Mouse (Mus musculus): ENCODE measurements at regions not wholly inside any gene's neighbourhood (a gene's known extent, or its start where the extent isn't known, plus 50 kb on each side); places are given as distances from the start of the nearest gene placed in this dataset.
A peak's percentile ranks its signal among the peaks of the same experiment; 100 is the strongest.
"Not testable (repeated sequence)": the region's sequence is repeated elsewhere in the genome, so short reads cannot be mapped to it uniquely, and the experiment has no call there.

GRCm38 (mm10) chr5:134046086-134046485 is 53.4 kb upstream of the Castor2 start:
- TF ChIP-seq CTCF (IDR thresholded peaks at IDR 0.05) = no peak
- POLR2A ChIA-PET = no interaction called here
- ATAC-seq (no peak), DNase-seq (ENCODE audit: low read depth, low spot score) (no peak)
- H3K27me3 ChIP-seq = peaks cover 7% of the 10 kb centered on the region
- CTCF ChIA-PET = interaction anchor here (1.2 kb wide), 1 partner anchor 9 kb away, joined by 3 read pairs; no protein-coding TSS in a partner anchor
- in situ Hi-C loops (cut with MboI; ENCODE audit: low pct_unique_long_range_greater_than_20kb) = no loop called here

GRCm38 (mm10) chr5:134042938-134043337 is 56.6 kb upstream of the Castor2 start:
- POLR2A ChIA-PET = interaction anchor here (0.5 kb wide), 1 partner anchor 15 kb away, joined by 7 read pairs; no protein-coding TSS in a partner anchor
- in situ Hi-C loops (cut with MboI; ENCODE audit: low pct_unique_long_range_greater_than_20kb); DNase-seq (ENCODE audit: low read depth, low spot score); CTCF ChIA-PET; H3K27me3 ChIP-seq; ATAC-seq: not testable (repeated sequence)

GRCm38 (mm10) chr5:134027316-134027966 is 72.1 kb upstream of the Castor2 start:
- no peaks in the 10 kb centered on the region for H3K27me3 ChIP-seq
- CTCF ChIA-PET = no interaction called here
- POLR2A ChIA-PET = interaction anchor here (0.6 kb wide), 1 partner anchor 52 kb away, joined by 3 read pairs; no protein-coding TSS in a partner anchor
- DNase-seq (ENCODE audit: low read depth, low spot score) (no peak), ATAC-seq (no peak)
- in situ Hi-C loops (cut with MboI; ENCODE audit: low pct_unique_long_range_greater_than_20kb) = no loop called here
- TF ChIP-seq CTCF (IDR thresholded peaks at IDR 0.05) = no peak

- no peaks in the 10 kb centered on the region for H3K27me3 ChIP-seq
- DNase-seq (ENCODE audit: low read depth, low spot score) (no peak), ATAC-seq (no peak)
- ChIA-PET CTCF (no interaction called here), POLR2A (no interaction called here)
- in situ Hi-C loops (cut with MboI; ENCODE audit: low pct_unique_long_range_greater_than_20kb) = no loop called here
- no peak for TF ChIP-seq CTCF (IDR thresholded peaks at IDR 0.05)
Measured at GRCm38 (mm10) chr5:134019651-134020432, 79.7 kb upstream of the Castor2 start.

- peaks cover 3% of the 10 kb centered on the region for H3K27me3 ChIP-seq
- DNase-seq (ENCODE audit: low read depth, low spot score) (no peak), ATAC-seq (no peak)
- POLR2A ChIA-PET = no interaction called here
- TF ChIP-seq CTCF (IDR thresholded peaks at IDR 0.05) = no peak
- in situ Hi-C loops (cut with MboI; ENCODE audit: low pct_unique_long_range_greater_than_20kb) = no loop called here
- CTCF ChIA-PET = interaction anchor here (1.5 kb wide), 1 partner anchor 8 kb away, joined by 3 read pairs; no protein-coding TSS in a partner anchor
Measured at GRCm38 (mm10) chr5:134014257-134015163, 85.0 kb upstream of the Castor2 start.

GRCm38 (mm10) chr5:134013206-134013605 is 86.3 kb upstream of the Castor2 start:
- in situ Hi-C loops (cut with MboI; ENCODE audit: low pct_unique_long_range_greater_than_20kb) = no loop called here
- H3K27me3 ChIP-seq = peaks cover 10% of the 10 kb centered on the region
- no peak for ATAC-seq
- ChIA-PET CTCF (no interaction called here), POLR2A (no interaction called here)
- DNase-seq (ENCODE audit: low read depth, low spot score) = no peak
- no peak for TF ChIP-seq CTCF (IDR thresholded peaks at IDR 0.05)

GRCm38 (mm10) chr5:134009843-134010242 is 89.7 kb upstream of the Castor2 start:
- in situ Hi-C loops (cut with MboI; ENCODE audit: low pct_unique_long_range_greater_than_20kb) = no loop called here
- CTCF ChIA-PET = no interaction called here
- no peak for DNase-seq (ENCODE audit: low read depth, low spot score)

GRCm38 (mm10) chr5:134007127-134007771 is 92.3 kb upstream of the Castor2 start:
- H3K27me3 ChIP-seq = peaks cover 10% of the 10 kb centered on the region
- in situ Hi-C loops (cut with MboI; ENCODE audit: low pct_unique_long_range_greater_than_20kb) = no loop called here
- POLR2A ChIA-PET = no interaction called here
- ATAC-seq (peak; percentile 22), DNase-seq (ENCODE audit: low read depth, low spot score) (no peak)
- CTCF ChIA-PET = interaction anchor here (0.8 to 1.3 kb wide), 4 partner anchors 21 to 206 kb away, joined by 3 read pairs; no protein-coding TSS in a partner anchor
- no peak for TF ChIP-seq CTCF (IDR thresholded peaks at IDR 0.05)

More at GRCm38 (mm10) chr5:134009843-134010242, 89.7 kb upstream of the Castor2 start:
- POLR2A ChIA-PET = interaction anchor here (0.6 to 0.7 kb wide), 3 partner anchors 10 to 172 kb away, joined by 3 to 5 read pairs (median 5); no protein-coding TSS in a partner anchor
- no peak for TF ChIP-seq CTCF (IDR thresholded peaks at IDR 0.05)
- peaks cover 10% of the 10 kb centered on the region for H3K27me3 ChIP-seq
- no peak for ATAC-seq

- POLR2A ChIA-PET = no interaction called here
- peak; percentile 28 for DNase-seq (ENCODE audit: low read depth, low spot score)
- TF ChIP-seq CTCF (IDR thresholded peaks at IDR 0.05) = peak; percentile 90
- H3K27me3 ChIP-seq = peaks cover 10% of the 10 kb centered on the region
- in situ Hi-C loops (cut with MboI; ENCODE audit: low pct_unique_long_range_greater_than_20kb) = no loop called here
- CTCF ChIA-PET = interaction anchor here (0.6 to 1.3 kb wide), 6 partner anchors 9 to 205 kb away, joined by 3 read pairs; no protein-coding TSS in a partner anchor
- peak; percentile 82 for ATAC-seq
Measured at GRCm38 (mm10) chr5:134006470-134007126, 92.9 kb upstream of the Castor2 start.
